Mouse (Mus musculus): Measurements from ENCODE around the gene Gna12. TPM values are rescaled to one million over a fixed set of nuclear protein-coding genes. Genes with fewer than 3 reads are reported as not detected.

Gna12 gene
- polyA plus RNA-seq, 1 experiment from 2014 or later: 8.4 TPM

DNA sequence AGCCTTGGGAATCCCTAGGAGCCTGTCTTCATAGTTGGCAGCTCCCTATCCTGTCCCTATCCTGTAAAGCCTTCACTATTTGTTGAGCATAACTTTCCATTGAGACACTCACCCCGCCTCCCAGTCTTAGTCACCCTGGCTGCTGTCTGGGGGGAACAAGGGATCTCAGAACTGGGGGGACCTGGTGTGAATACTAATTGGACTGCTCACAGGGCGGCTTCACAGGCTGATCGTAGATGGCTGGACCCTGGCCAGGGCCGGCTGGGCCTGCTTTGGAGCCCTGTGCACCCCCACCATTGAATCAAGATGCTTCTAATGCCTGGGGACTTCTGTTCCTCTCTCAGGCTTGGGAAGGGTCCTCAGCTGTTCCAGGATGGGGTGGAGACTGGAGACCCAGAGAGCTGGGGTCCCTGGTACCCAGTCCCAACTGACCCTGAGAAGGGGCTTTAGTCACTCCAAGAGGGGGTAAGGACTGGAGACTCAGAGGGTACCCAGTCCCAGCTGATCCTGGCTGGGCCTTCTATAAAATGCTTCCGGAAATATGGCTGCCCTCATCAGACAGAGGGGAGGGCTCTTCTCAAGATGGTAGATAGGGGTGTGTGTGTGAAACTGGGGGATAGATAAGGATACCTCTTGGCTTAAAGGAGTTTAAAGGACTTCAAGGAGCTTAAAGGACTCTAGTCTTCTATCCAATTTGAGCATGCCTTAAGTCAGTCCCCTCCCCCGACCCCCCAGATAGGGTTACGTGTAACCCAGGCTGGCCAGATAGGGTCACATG is 104.0 kb downstream of the Gna12 start:
- 80% methylated on average over 7 of the region's 7 CpGs for WGBS
- H3K27ac ChIP-seq (ENCODE audit: low read length): no peak overlapping the region
- no peak overlapping the region for H3K4me3 ChIP-seq (ENCODE audit: low read length)
- no peaks in the 10 kb centered on the region for H3K36me3 ChIP-seq (ENCODE audit: control insufficient read depth, insufficient read depth, low read length)
- no peak for ATAC-seq (ENCODE audit: low read depth)
- H3K9me3 ChIP-seq (ENCODE audit: control insufficient read depth, low read length): no peaks in the 10 kb centered on the region
- no peak overlapping the region for H3K4me2 ChIP-seq (ENCODE audit: low read depth, low read length)
- no peaks in the 10 kb centered on the region for H3K27me3 ChIP-seq (ENCODE audit: control insufficient read depth, insufficient read depth, low read depth, low read length)
- H3K9ac ChIP-seq (ENCODE audit: low read length): no peak overlapping the region
- H3K4me1 ChIP-seq (replicated peaks; ENCODE audit: control insufficient read depth, insufficient read depth, low read length): no peaks in the 10 kb centered on the region

DNA sequence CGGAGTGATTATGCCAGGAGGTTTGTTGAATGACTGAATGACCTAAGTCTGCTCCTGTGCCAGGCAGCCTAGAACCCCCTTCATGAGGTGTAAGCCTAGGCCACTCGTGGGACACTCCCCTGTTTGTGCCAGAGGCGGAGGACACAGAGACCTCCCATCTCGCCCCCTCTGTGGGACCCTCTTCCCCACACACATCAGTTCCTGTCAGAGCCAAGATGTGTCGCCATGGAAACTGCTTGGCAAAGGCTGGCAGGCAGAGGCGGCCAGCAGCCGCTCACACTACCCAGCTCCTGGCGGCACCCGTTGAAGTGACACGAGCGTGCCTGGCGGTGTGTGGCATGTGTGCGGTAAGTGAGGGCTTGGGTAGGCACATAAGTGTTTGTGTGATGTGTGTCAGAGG is 106.4 kb downstream of the Gna12 start, which contains the start of gene Amz1:
Gene Amz1 (plus strand): TSS at position 306 of the 400 bp plus-strand sequence.
- ATAC-seq (ENCODE audit: low read depth): no peak
- Histone ChIP-seq H3K4me1 (replicated peaks; ENCODE audit: control insufficient read depth, insufficient read depth, low read length) (no peaks in the 10 kb centered on the region), H3K4me3 (ENCODE audit: low read length) (no peak within 1 kb of the TSS), H3K27me3 (ENCODE audit: control insufficient read depth, insufficient read depth, low read depth, low read length) (no peaks in the 10 kb centered on the region), H3K4me2 (ENCODE audit: low read depth, low read length) (no peak within 1 kb of the TSS), H3K9me3 (ENCODE audit: control insufficient read depth, low read length) (no peaks in the 10 kb centered on the region), H3K9ac (ENCODE audit: low read length) (no peak within 1 kb of the TSS), H3K36me3 (ENCODE audit: control insufficient read depth, insufficient read depth, low read length) (peaks cover 8% of the 10 kb centered on the region), H3K27ac (ENCODE audit: low read length) (no peak within 1 kb of the TSS)
- 60% methylated on average over 13 of the region's 13 CpGs for WGBS

DNA sequence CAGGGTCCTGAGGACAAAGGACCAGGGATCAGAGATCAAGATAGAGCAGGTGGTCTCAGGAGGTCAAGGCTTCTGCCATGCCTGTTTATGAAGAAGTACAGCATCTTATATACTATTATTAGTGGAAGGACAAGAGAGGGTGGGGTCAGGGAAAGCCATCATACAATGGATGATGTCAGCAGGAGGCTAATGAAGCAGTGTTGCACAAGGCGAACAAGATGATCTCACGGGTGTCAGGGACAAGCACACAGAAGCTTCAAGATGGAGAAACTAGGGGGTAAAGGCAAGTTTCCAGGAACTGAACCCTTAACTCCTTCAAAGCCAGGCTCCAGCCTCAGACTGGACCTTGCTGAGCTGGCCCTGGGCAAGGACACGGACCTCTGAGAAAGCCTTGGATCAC is 108.1 kb downstream of the Gna12 start:
- no peak overlapping the region for H3K4me3 ChIP-seq (ENCODE audit: low read length)

DNA sequence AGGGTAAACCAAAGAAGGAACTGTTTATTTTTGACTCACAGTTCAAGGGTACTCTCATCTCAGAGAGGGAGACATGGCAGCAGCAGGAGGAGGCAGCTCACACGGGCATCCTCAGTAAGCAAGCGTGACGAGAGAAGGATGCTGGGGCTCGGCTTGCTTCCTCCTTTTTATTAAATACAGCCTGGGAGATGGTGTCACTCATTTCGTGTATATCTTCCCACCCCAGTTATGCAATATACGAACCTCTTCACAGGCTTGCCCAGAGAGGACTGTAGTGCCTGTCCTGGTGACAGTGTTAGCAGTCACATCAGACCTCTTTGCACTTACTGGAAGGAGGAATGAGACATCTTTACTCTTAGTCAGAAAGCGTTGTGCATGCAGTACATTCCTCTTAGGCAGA is 109.5 kb downstream of the Gna12 start:
- peaks cover 30% of the 10 kb centered on the region for H3K36me3 ChIP-seq (ENCODE audit: control insufficient read depth, insufficient read depth, low read length)
- no peak overlapping the region for H3K4me3 ChIP-seq (ENCODE audit: low read length)
- H3K27me3 ChIP-seq (ENCODE audit: control insufficient read depth, insufficient read depth, low read depth, low read length): no peaks in the 10 kb centered on the region
- ATAC-seq (ENCODE audit: low read depth): no peak
- H3K27ac ChIP-seq (ENCODE audit: low read length): no peak overlapping the region
- H3K9ac ChIP-seq (ENCODE audit: low read length): no peak overlapping the region
- H3K4me1 ChIP-seq (replicated peaks; ENCODE audit: control insufficient read depth, insufficient read depth, low read length): no peaks in the 10 kb centered on the region
- no peak overlapping the region for H3K4me2 ChIP-seq (ENCODE audit: low read depth, low read length)
- whole genome bisulfite sequencing: 76% methylated on average over 7 of the region's 7 CpGs
- H3K9me3 ChIP-seq (ENCODE audit: control insufficient read depth, low read length): no peaks in the 10 kb centered on the region

More for the DNA sequence above, 108.1 kb downstream of the Gna12 start:
- Histone ChIP-seq H3K36me3 (ENCODE audit: control insufficient read depth, insufficient read depth, low read length) (peaks cover 18% of the 10 kb centered on the region), H3K4me2 (ENCODE audit: low read depth, low read length) (no peak overlapping the region), H3K27me3 (ENCODE audit: control insufficient read depth, insufficient read depth, low read depth, low read length) (no peaks in the 10 kb centered on the region), H3K9ac (ENCODE audit: low read length) (no peak overlapping the region), H3K27ac (ENCODE audit: low read length) (no peak overlapping the region), H3K9me3 (ENCODE audit: control insufficient read depth, low read length) (no peaks in the 10 kb centered on the region), H3K4me1 (replicated peaks; ENCODE audit: control insufficient read depth, insufficient read depth, low read length) (no peaks in the 10 kb centered on the region)
- 60% methylated on average over 3 of the region's 3 CpGs for WGBS
- ATAC-seq (ENCODE audit: low read depth): no peak

DNA sequence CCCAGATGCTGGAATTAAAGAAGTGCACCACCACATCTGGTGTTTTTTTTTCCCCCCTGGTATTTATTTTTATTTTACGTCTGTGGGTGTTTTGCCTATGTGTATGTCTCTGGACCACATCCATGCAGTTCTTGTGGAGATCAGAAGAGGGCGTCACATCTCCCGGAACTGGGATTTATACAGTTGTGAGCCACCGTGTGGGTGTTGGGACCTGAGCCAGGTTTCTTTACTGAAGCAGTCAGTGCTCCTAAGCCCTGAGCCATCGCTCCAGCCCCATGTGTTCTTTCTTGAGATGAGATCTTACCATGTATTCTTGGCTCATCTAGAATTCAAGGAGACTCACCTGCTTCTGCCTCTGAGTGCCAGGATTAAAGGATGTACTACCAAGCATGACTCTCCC is 119.2 kb downstream of the Gna12 start:
- ATAC-seq (ENCODE audit: low read depth): no peak
- Histone ChIP-seq H3K36me3 (ENCODE audit: control insufficient read depth, insufficient read depth, low read length) (peaks cover 30% of the 10 kb centered on the region), H3K9ac (ENCODE audit: low read length) (no peak overlapping the region), H3K4me3 (ENCODE audit: low read length) (no peak overlapping the region), H3K9me3 (ENCODE audit: control insufficient read depth, low read length) (no peaks in the 10 kb centered on the region), H3K4me1 (replicated peaks; ENCODE audit: control insufficient read depth, insufficient read depth, low read length) (peaks cover 1% of the 10 kb centered on the region), H3K27ac (ENCODE audit: low read length) (no peak overlapping the region), H3K4me2 (ENCODE audit: low read depth, low read length) (no peak overlapping the region), H3K27me3 (ENCODE audit: control insufficient read depth, insufficient read depth, low read depth, low read length) (no peaks in the 10 kb centered on the region)
- 81% methylated on average over 5 of the region's 5 CpGs for WGBS

DNA sequence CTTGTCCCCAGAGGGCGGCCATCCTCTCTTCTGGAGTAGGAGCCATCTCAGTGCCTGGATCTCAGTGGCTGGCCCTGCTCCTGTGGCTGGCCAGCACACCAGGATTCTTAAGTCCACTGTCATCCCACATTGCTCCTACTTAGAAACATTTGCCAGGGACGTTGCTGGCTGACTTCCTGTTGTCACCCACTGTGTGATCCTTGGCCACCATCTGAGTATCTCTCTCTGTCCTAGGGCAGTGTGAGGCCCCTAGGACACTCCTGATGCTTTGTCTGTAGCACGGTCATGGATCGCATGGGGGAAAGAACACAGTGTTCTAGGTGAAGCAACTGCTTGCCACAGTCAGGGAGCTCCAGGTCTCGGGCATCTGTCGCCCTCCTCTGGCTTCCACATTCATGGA is 119.9 kb downstream of the Gna12 start:
- peaks cover 9% of the 10 kb centered on the region for H3K4me1 ChIP-seq (replicated peaks; ENCODE audit: control insufficient read depth, insufficient read depth, low read length)
- H3K9me3 ChIP-seq (ENCODE audit: control insufficient read depth, low read length): no peaks in the 10 kb centered on the region
- peaks cover 25% of the 10 kb centered on the region for H3K36me3 ChIP-seq (ENCODE audit: control insufficient read depth, insufficient read depth, low read length)
- no peak overlapping the region for H3K4me3 ChIP-seq (ENCODE audit: low read length)
- H3K27ac ChIP-seq (ENCODE audit: low read length): no peak overlapping the region
- no peak overlapping the region for H3K4me2 ChIP-seq (ENCODE audit: low read depth, low read length)
- no peak for ATAC-seq (ENCODE audit: low read depth)
- 90% methylated on average over 6 of the region's 6 CpGs for WGBS
- no peaks in the 10 kb centered on the region for H3K27me3 ChIP-seq (ENCODE audit: control insufficient read depth, insufficient read depth, low read depth, low read length)
- H3K9ac ChIP-seq (ENCODE audit: low read length): no peak overlapping the region

Other genes starting within 250 kb of the Gna12 start
- gene Lfng, start 223.1 kb downstream of the Gna12 start, polyA plus RNA-seq (2015; fragmentation: Nextera tagmentation; extraction: Ambion mirVana): 24.9 and 25.8 TPM in 2 replicates
- 27.9 and 29.4 TPM in 2 replicates for gene Ttyh3, start 181.4 kb downstream of the Gna12 start, polyA plus RNA-seq (2015; fragmentation: Nextera tagmentation; extraction: Ambion mirVana)
- 20.9 and 21.5 TPM in 2 replicates for gene Iqce, start 128.1 kb downstream of the Gna12 start, polyA plus RNA-seq (2015; fragmentation: Nextera tagmentation; extraction: Ambion mirVana)
- 24.4 TPM in 2 replicates for gene Brat1, start 125.4 kb downstream of the Gna12 start, polyA plus RNA-seq (2015; fragmentation: Nextera tagmentation; extraction: Ambion mirVana)
- 1.1 and 1.4 TPM in 2 replicates for gene Amz1, start 106.3 kb downstream of the Gna12 start, polyA plus RNA-seq (2015; fragmentation: Nextera tagmentation; extraction: Ambion mirVana)
- 0.74 and 1.1 TPM in 2 replicates for gene Card11, start 170.2 kb upstream of the Gna12 start, polyA plus RNA-seq (2015; fragmentation: Nextera tagmentation; extraction: Ambion mirVana)